Mouse (Mus musculus): ENCODE measurements around the gene Tmem273. TPM values are rescaled to one million over a fixed set of nuclear protein-coding genes. Genes with fewer than 3 reads are reported as not detected.

Tmem273 gene
- total and polyA plus RNA-seq, 2 experiments from 2014 or later = 0.60 to 0.71 TPM

DNA sequence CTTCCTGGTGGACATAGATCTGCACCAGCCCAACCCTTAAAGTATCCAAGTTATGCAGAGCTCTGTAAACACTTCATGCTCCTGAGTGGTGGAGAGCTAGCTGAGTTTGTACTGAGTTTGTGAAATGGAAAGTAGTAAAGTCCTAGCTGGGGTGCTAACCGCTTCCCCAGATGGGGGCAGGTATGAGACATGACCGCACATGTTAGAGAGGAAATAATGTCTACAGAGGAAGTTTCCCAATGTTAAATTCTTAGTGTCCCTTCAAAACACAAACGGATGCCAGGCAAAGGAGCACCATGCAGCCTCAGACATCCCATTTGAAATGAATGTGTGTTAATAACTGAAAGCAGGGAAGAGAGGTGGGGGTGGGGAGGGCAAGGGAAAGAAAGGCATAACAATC lies 38.1 kb downstream of the Tmem273 start:
- no peak overlapping the region for H3K4me3 ChIP-seq (ENCODE audit: low read depth, low read length)
- no peaks in the 10 kb centered on the region for H3K27me3 ChIP-seq (ENCODE audit: insufficient read depth, low read length)
- no peak overlapping the region for H3K4me2 ChIP-seq (ENCODE audit: low read depth, low read length, poor library complexity, severe bottlenecking)
- H3K4me1 ChIP-seq (ENCODE audit: insufficient read depth, low read length) = peaks cover 3% of the 10 kb centered on the region; the same call in 1 of the 2 replicates
- no peaks in the 10 kb centered on the region for H3K36me3 ChIP-seq (ENCODE audit: insufficient read depth, low read length)
- no peak overlapping the region for H3K9ac ChIP-seq (replicated peaks; ENCODE audit: low read length, poor library complexity, severe bottlenecking)
- H3K27ac ChIP-seq (ENCODE audit: low read depth, low read length) = no peak overlapping the region
- DNase-seq (ENCODE audit: low spot score) (no peak), ATAC-seq (ENCODE audit: low FRiP score) (no peak)
- 87% methylated on average over 3 of the region's 3 CpGs for WGBS
- H3K9me3 ChIP-seq (ENCODE audit: low read length) = no peaks in the 10 kb centered on the region
- TF ChIP-seq CTCF (IDR thresholded peaks at IDR 0.05) = no peak

DNA sequence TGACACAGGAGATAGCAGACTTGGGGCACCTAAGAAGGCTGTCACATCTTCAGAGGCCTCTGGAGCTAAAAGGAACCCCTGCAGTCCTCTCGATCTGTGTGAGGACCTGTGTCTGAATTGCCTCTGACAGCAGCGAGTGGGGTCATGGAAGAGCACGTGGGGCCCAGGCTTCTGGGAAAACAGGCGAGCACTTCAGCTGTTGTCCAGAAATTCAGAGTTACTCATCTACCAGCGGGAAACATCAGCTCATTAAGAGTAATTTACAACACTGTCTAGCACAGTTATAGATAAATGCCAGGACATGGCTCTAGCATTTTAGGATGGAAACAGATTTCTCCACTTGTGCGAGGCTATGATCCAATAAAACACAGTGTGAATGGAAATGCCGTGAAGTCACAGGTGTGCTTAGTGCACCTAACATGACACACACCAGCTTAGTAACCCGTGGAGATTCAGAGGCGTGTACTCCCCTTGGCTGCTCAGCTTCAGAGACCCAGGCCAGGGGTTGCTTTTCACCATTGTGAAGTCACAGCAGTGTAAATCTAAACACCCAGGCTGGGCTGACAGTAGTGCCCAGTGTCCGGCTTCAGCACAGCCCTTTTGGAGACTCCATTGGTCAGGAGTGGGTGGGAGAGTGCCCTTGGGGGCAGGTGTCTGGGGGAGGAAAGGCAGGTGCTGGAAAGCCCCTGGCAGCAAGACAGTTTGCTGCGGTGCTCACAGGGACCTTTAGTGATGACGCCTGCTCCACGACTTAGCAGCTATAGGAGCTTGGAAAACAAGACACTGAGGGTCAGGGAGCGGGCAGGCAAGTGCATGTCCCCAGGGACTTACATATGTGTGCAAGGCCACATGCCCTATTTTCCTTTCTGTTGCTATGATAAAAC lies 38.7 kb downstream of the Tmem273 start:
- WGBS = 57% methylated on average over 14 of the region's 14 CpGs
- no peak for TF ChIP-seq CTCF (IDR thresholded peaks at IDR 0.05)
- no peak for DNase-seq (ENCODE audit: low spot score)
- H3K36me3 ChIP-seq (ENCODE audit: insufficient read depth, low read length) = no peaks in the 10 kb centered on the region
- no peaks in the 10 kb centered on the region for H3K27me3 ChIP-seq (ENCODE audit: insufficient read depth, low read length)
- no peaks in the 10 kb centered on the region for H3K9me3 ChIP-seq (ENCODE audit: low read length)
- no peak overlapping the region for H3K9ac ChIP-seq (replicated peaks; ENCODE audit: low read length, poor library complexity, severe bottlenecking)
- H3K27ac ChIP-seq (ENCODE audit: low read depth, low read length) = no peak overlapping the region
- peaks cover 3% of the 10 kb centered on the region; the same call in 1 of the 2 replicates for H3K4me1 ChIP-seq (ENCODE audit: insufficient read depth, low read length)
- H3K4me3 ChIP-seq (ENCODE audit: low read depth, low read length) = no peak overlapping the region
- no peak overlapping the region for H3K4me2 ChIP-seq (ENCODE audit: low read depth, low read length, poor library complexity, severe bottlenecking)
- no peak for ATAC-seq (ENCODE audit: low FRiP score)

- Histone ChIP-seq H3K27me3 (ENCODE audit: insufficient read depth, low read length) (no peaks in the 10 kb centered on the region), H3K27ac (ENCODE audit: low read depth, low read length) (no peak overlapping the region), H3K4me2 (ENCODE audit: low read depth, low read length, poor library complexity, severe bottlenecking) (no peak overlapping the region), H3K36me3 (ENCODE audit: insufficient read depth, low read length) (no peaks in the 10 kb centered on the region), H3K9me3 (ENCODE audit: low read length) (no peaks in the 10 kb centered on the region), H3K9ac (replicated peaks; ENCODE audit: low read length, poor library complexity, severe bottlenecking) (no peak overlapping the region), H3K4me1 (ENCODE audit: insufficient read depth, low read length) (peaks cover 3% of the 10 kb centered on the region; the same call in 1 of the 2 replicates), H3K4me3 (ENCODE audit: low read depth, low read length) (no peak overlapping the region)
- TF ChIP-seq CTCF (IDR thresholded peaks at IDR 0.05) = no peak
- DNase-seq (ENCODE audit: low spot score) (no peak), ATAC-seq (ENCODE audit: low FRiP score) (no peak)
- 15% methylated on average over 11 of the region's 11 CpGs for WGBS
Observed at GRCm38 (mm10) chr14:32825426-32826032, 39.8 kb downstream of the Tmem273 start.

GRCm38 (mm10) chr14:32827165-32827564 lies 41.4 kb downstream of the Tmem273 start:
- no peak overlapping the region for H3K4me2 ChIP-seq (ENCODE audit: low read depth, low read length, poor library complexity, severe bottlenecking)
- peaks cover 3% of the 10 kb centered on the region; the same call in 1 of the 2 replicates for H3K4me1 ChIP-seq (ENCODE audit: insufficient read depth, low read length)
- no peak overlapping the region for H3K27ac ChIP-seq (ENCODE audit: low read depth, low read length)
- H3K9me3 ChIP-seq (ENCODE audit: low read length) = no peaks in the 10 kb centered on the region
- DNase-seq (ENCODE audit: low spot score) = no peak
- no peak for ATAC-seq (ENCODE audit: low FRiP score)
- H3K36me3 ChIP-seq (ENCODE audit: insufficient read depth, low read length) = no peaks in the 10 kb centered on the region
- H3K9ac ChIP-seq (replicated peaks; ENCODE audit: low read length, poor library complexity, severe bottlenecking) = no peak overlapping the region
- H3K4me3 ChIP-seq (ENCODE audit: low read depth, low read length) = no peak overlapping the region
- 81% methylated on average over 4 of the region's 4 CpGs for WGBS
- no peaks in the 10 kb centered on the region for H3K27me3 ChIP-seq (ENCODE audit: insufficient read depth, low read length)
- TF ChIP-seq CTCF (IDR thresholded peaks at IDR 0.05) = no peak

DNA sequence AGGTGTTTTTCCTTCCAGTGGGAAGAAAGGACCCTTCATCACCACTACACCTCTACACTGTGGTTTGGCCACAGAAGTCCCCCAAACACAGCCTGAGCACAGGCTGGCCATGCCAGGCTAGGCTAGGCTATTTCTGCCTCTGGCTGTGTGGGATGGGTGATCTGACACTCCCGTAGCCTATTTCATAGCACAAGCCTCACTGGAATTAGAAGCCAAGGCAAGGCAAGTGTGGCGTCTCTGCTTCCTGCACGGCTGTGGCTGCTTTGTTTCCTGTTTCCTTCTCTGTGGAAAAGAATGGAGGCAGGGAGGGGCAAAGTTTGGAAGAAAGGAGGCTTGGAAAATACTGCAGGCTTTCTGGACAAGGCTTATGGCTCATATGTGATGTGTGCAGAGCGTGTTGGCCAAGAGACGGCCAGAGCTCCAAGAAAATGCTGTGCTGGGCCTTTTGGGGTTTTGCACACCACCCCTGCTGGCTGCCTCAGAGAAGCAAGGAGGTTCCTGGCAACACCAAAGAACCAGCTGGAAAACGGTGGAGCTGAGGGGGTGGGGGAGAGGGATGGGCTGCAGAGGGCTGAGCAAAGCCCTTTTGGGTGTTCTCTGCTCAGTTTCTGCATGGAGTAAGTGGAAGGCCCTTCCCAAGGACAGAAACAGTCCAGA lies 42.4 kb downstream of the Tmem273 start:
- Histone ChIP-seq H3K4me2 (ENCODE audit: low read depth, low read length, poor library complexity, severe bottlenecking) (no peak overlapping the region), H3K36me3 (ENCODE audit: insufficient read depth, low read length) (no peaks in the 10 kb centered on the region), H3K27ac (ENCODE audit: low read depth, low read length) (no peak overlapping the region), H3K4me3 (ENCODE audit: low read depth, low read length) (no peak overlapping the region), H3K27me3 (ENCODE audit: insufficient read depth, low read length) (no peaks in the 10 kb centered on the region), H3K4me1 (ENCODE audit: insufficient read depth, low read length) (peaks cover 3% of the 10 kb centered on the region; the same call in 1 of the 2 replicates), H3K9ac (replicated peaks; ENCODE audit: low read length, poor library complexity, severe bottlenecking) (no peak overlapping the region), H3K9me3 (ENCODE audit: low read length) (no peaks in the 10 kb centered on the region)
- DNase-seq (ENCODE audit: low spot score) (peak; percentile 30), ATAC-seq (ENCODE audit: low FRiP score) (no peak)
- no peak for TF ChIP-seq CTCF (IDR thresholded peaks at IDR 0.05)
- WGBS = 52% methylated on average over 6 of the region's 6 CpGs

All from midbrain, postnatal 0 days (tissue).